ENCODE assay signal across 9 mouse cellular contexts in genomic region chr11:53431347-53432056, GRCm38 (mm10). TPM values are rescaled to one million over a fixed set of nuclear protein-coding genes. Genes with fewer than 3 reads are reported as not detected.
A peak's percentile ranks its signal among the peaks of the same experiment; 100 is the strongest.
DNase-seq lines count a peak whose midpoint lies in the region; ATAC-seq and TF ChIP-seq lines count a peak whose summit lies in the region.
"Had no signal": no experiment of that assay in that cellular context is flagged by ENCODE, and none has a peak within 500 bp of the region (broad histone marks: within the 10 kb centered on the region; RNA-seq: fewer than 3 reads in every experiment).

No protein-coding gene starts in this region.

- peak overlapping the region; percentile 85; the same call in 1 of the 2 replicates for H3K4me3 ChIP-seq in spleen, adult 2 months (ENCODE audit: extremely low read depth, insufficient read depth, insufficient read length)
- peak overlapping the region; percentile 85 for H3K4me3 ChIP-seq in embryonic facial prominence, embryonic 13.5 days
- peak overlapping the region; percentile 83 for H3K4me3 ChIP-seq in hindbrain, embryonic 15.5 days
- H3K4me3 ChIP-seq in macrophage (ENCODE audit: inconsistent target) = peak overlapping the region; percentile 71

- peak overlapping the region; percentile 73 for H3K27ac ChIP-seq in spleen, adult 2 months (ENCODE audit: insufficient read depth, low read length)
- peak overlapping the region; percentile 73 for H3K27ac ChIP-seq in embryonic facial prominence, embryonic 13.5 days
- peak overlapping the region; percentile 80 for H3K27ac ChIP-seq in hindbrain, embryonic 15.5 days (replicated peaks)
- H3K27ac ChIP-seq in macrophage = peak overlapping the region; percentile 67

- peak overlapping the region; percentile 66 for H3K4me2 ChIP-seq in embryonic facial prominence, embryonic 13.5 days
- peak overlapping the region; percentile 60 for H3K4me2 ChIP-seq in hindbrain, embryonic 15.5 days

- peak overlapping the region; percentile 92 for H3K9ac ChIP-seq in embryonic facial prominence, embryonic 13.5 days
- peak overlapping the region; percentile 41 for H3K9ac ChIP-seq in hindbrain, embryonic 15.5 days

- DNase-seq in spleen, adult 2 months (ENCODE audit: low read depth in 1 of 2, low spot score in 2 of 2) = no peak
- no peak for DNase-seq in spleen, postnatal 14 days (ENCODE audit: low spot score in 2 of 2)
- no peak for DNase-seq in ovary, adult 18-20 months (ENCODE audit: low spot score)
- DNase-seq in B cell, adult 2 months = no peak
- no peak for DNase-seq in urinary bladder, adult 18-20 months (ENCODE audit: low spot score in 2 of 2)

- no peaks in the 10 kb centered on the region for H3K27me3 ChIP-seq in spleen, adult 2 months (ENCODE audit: control insufficient read depth, insufficient read depth, low read length)
- H3K27me3 ChIP-seq in embryonic facial prominence, embryonic 13.5 days = no peaks in the 10 kb centered on the region
- no peaks in the 10 kb centered on the region for H3K27me3 ChIP-seq in hindbrain, embryonic 15.5 days

- H3K4me1 ChIP-seq in spleen, adult 2 months (ENCODE audit: control insufficient read depth, insufficient read depth, insufficient read length) = peaks cover 8% of the 10 kb centered on the region; the same call in 1 of the 2 replicates
- peaks cover 11% of the 10 kb centered on the region for H3K4me1 ChIP-seq in embryonic facial prominence, embryonic 13.5 days
- H3K4me1 ChIP-seq in hindbrain, embryonic 15.5 days (replicated peaks) = peaks cover 17% of the 10 kb centered on the region

- no peak for TF ChIP-seq POLR2A in spleen, adult 2 months (IDR thresholded peaks at IDR 0.05; ENCODE audit: low read depth, low read length)

- ATAC-seq in embryonic facial prominence, embryonic 13.5 days (ENCODE audit: insufficient number of reproducible peaks, insufficient read depth, low FRiP score, low TSS enrichment, low read depth) = peak; percentile 35
- ATAC-seq in hindbrain, embryonic 15.5 days (ENCODE audit: low FRiP score, low read depth) = peak; percentile 53

- H3K79me2 ChIP-seq in macrophage (ENCODE audit: inconsistent target) = peaks cover 13% of the 10 kb centered on the region

- 26% methylated on average over 9 of the region's 9 CpGs for WGBS in spleen, adult 2 months
- 19% methylated on average over 9 of the region's 9 CpGs for WGBS in embryonic facial prominence, embryonic 13.5 days
- WGBS in hindbrain, embryonic 15.5 days = 16% methylated on average over 9 of the region's 9 CpGs
- WGBS in macrophage (ENCODE audit: missing documents) = 22% methylated on average over 9 of the region's 9 CpGs

- H3K36me3 ChIP-seq in spleen, adult 2 months (ENCODE audit: control insufficient read depth, insufficient read depth, low read length) = peaks cover 3% of the 10 kb centered on the region; the same call in 1 of the 2 replicates
- peaks cover 9% of the 10 kb centered on the region for H3K36me3 ChIP-seq in embryonic facial prominence, embryonic 13.5 days
- H3K36me3 ChIP-seq in hindbrain, embryonic 15.5 days = peaks cover 11% of the 10 kb centered on the region
- peaks cover 13% of the 10 kb centered on the region for H3K36me3 ChIP-seq in macrophage (ENCODE audit: inconsistent target)

- no peak for TF ChIP-seq CTCF in spleen, adult 2 months (IDR thresholded peaks at IDR 0.05; ENCODE audit: extremely low read depth, insufficient read depth, insufficient read length, insufficient replicate concordance)

- no peaks in the 10 kb centered on the region for H3K9me3 ChIP-seq in embryonic facial prominence, embryonic 13.5 days
- no peaks in the 10 kb centered on the region for H3K9me3 ChIP-seq in hindbrain, embryonic 15.5 days

RNA-seq across cellular contexts. Expression of gene Gdf9, which starts 0.7 kb away (rescaled TPM):
- polyA plus RNA-seq in spleen, adult 2 months (2012; rRNA removed) = 0.32 and 0.40 TPM in 2 replicates
- polyA plus RNA-seq in embryonic facial prominence, embryonic 13.5 days (2015; fragmentation: Nextera tagmentation; extraction: Ambion mirVana) = 2.3 and 3.1 TPM in 2 replicates
- 2.9 and 3.2 TPM in 2 replicates for polyA plus RNA-seq in hindbrain, embryonic 15.5 days (2015; fragmentation: Nextera tagmentation; extraction: Ambion mirVana)
- total RNA-seq in macrophage (2018; cell fraction: chromatin; rRNA removed) = 1 to 10 TPM in 16 of 26 experiments, under 1 TPM in 4, not detected in 6; 0.38 to 4.0 (median 1.7) TPM
- total RNA-seq in macrophage (2018; cell fraction: cytosol; rRNA removed) = 1 to 10 TPM in 16 of 26 experiments, under 1 TPM in 10; 0.14 to 2.0 (median 1.2) TPM
- total RNA-seq in macrophage (2018; cell fraction: nucleus; rRNA removed) = 1 to 10 TPM in 17 of 26 experiments, under 1 TPM in 7, not detected in 2; 0.35 to 5.9 (median 2.2) TPM
- 1.1 to 2.2 TPM (median 1.7 TPM) in 3 replicates for polyA plus RNA-seq in macrophage (2018)

RNA-seq across cellular contexts. Expression of gene Uqcrq, which starts 0.9 kb away (rescaled TPM):
- polyA plus RNA-seq in spleen, adult 2 months (2012; rRNA removed) = 157 and 202 TPM in 2 replicates
- polyA plus RNA-seq in embryonic facial prominence, embryonic 13.5 days (2015; fragmentation: Nextera tagmentation; extraction: Ambion mirVana) = 536 and 539 TPM in 2 replicates
- 797 and 823 TPM in 2 replicates for polyA plus RNA-seq in hindbrain, embryonic 15.5 days (2015; fragmentation: Nextera tagmentation; extraction: Ambion mirVana)
- 10 to 100 TPM in 14 of 26 experiments, 1 to 10 TPM in 12; 1.7 to 48.3 (median 10.1) TPM for total RNA-seq in macrophage (2018; cell fraction: chromatin; rRNA removed)
- 100 to 1,000 TPM; 192 to 345 (median 261) TPM for total RNA-seq in macrophage (2018; cell fraction: cytosol; rRNA removed)
- 10 to 100 TPM; 13.2 to 80.0 (median 43.3) TPM for total RNA-seq in macrophage (2018; cell fraction: nucleus; rRNA removed)
- 63.1 to 230 TPM (median 195 TPM) in 3 replicates for polyA plus RNA-seq in macrophage (2018)

RNA-seq across cellular contexts. Expression of gene Leap2, which starts 8.5 kb away (rescaled TPM):
- not detected in 2 replicates for polyA plus RNA-seq in spleen, adult 2 months (2012; rRNA removed)
- 0.94 TPM in 1 of 2 replicates, not detected in the other for polyA plus RNA-seq in embryonic facial prominence, embryonic 13.5 days (2015; fragmentation: Nextera tagmentation; extraction: Ambion mirVana)
- 0.52 TPM in 1 of 2 replicates, not detected in the other for polyA plus RNA-seq in hindbrain, embryonic 15.5 days (2015; fragmentation: Nextera tagmentation; extraction: Ambion mirVana)
- not detected for total RNA-seq in macrophage (2018; cell fraction: chromatin; rRNA removed)
- not detected for total RNA-seq in macrophage (2018; cell fraction: cytosol; rRNA removed)
- total RNA-seq in macrophage (2018; cell fraction: nucleus; rRNA removed) = not detected
- not detected in 3 replicates for polyA plus RNA-seq in macrophage (2018)
- polyA plus RNA-seq: gonadal fat pad, adult 2 months had no signal

RNA-seq across cellular contexts. Expression of gene Gm10447, which starts 25.4 kb away (rescaled TPM):
- polyA plus RNA-seq in spleen, adult 2 months (2012; rRNA removed) = 0.04 TPM in 1 of 2 replicates, not detected in the other
- 0.22 and 0.25 TPM in 2 replicates for polyA plus RNA-seq in embryonic facial prominence, embryonic 13.5 days (2015; fragmentation: Nextera tagmentation; extraction: Ambion mirVana)
- polyA plus RNA-seq in hindbrain, embryonic 15.5 days (2015; fragmentation: Nextera tagmentation; extraction: Ambion mirVana) = 0.07 TPM in 1 of 2 replicates, not detected in the other
- total RNA-seq in macrophage (2018; cell fraction: chromatin; rRNA removed) = not detected
- total RNA-seq in macrophage (2018; cell fraction: cytosol; rRNA removed) = not detected
- not detected for total RNA-seq in macrophage (2018; cell fraction: nucleus; rRNA removed)
- polyA plus RNA-seq in macrophage (2018) = not detected in 3 replicates

RNA-seq across cellular contexts. Expression of gene Shroom1, which starts 25.5 kb away (rescaled TPM):
- polyA plus RNA-seq in spleen, adult 2 months (2012; rRNA removed) = 0.35 and 0.39 TPM in 2 replicates
- 5.7 and 5.9 TPM in 2 replicates for polyA plus RNA-seq in embryonic facial prominence, embryonic 13.5 days (2015; fragmentation: Nextera tagmentation; extraction: Ambion mirVana)
- polyA plus RNA-seq in hindbrain, embryonic 15.5 days (2015; fragmentation: Nextera tagmentation; extraction: Ambion mirVana) = 3.5 TPM in 2 replicates
- not detected for total RNA-seq in macrophage (2018; cell fraction: chromatin; rRNA removed)
- total RNA-seq in macrophage (2018; cell fraction: cytosol; rRNA removed) = under 1 TPM in 1 of 26 experiments, not detected in 25; 0.06 TPM
- total RNA-seq in macrophage (2018; cell fraction: nucleus; rRNA removed) = not detected
- not detected in 3 replicates for polyA plus RNA-seq in macrophage (2018)
